Mouse (Mus musculus) G1E-ER4 (cell line): ENCODE results near the gene Trir. TPM values are rescaled to one million over a fixed set of nuclear protein-coding genes. Genes with fewer than 3 reads are reported as not detected.

Experiments used
- GATA1 ChIP-seq: IDR thresholded peaks from one replicate; pipeline ENCODE4 v1.8.0; 2012; ENCODE audit warnings: low read length, inconsistent platforms
- polyA plus RNA-seq: library from polyadenylated mRNA; stranded (reverse); fragments of >175 nt; gene quantifications from 2 replicates; pipeline ENCODE4 v1.2.3, GENCODE M21; 2012

Trir gene
- polyA plus RNA-seq, 1 experiment, result 448 TPM

GRCm38 (mm10) chr8:84987388-84987787, 39.2 kb upstream of the Trir start:
- no peak for TF ChIP-seq GATA1

GRCm38 (mm10) chr8:84987903-84988302, 38.7 kb upstream of the Trir start:
- TF ChIP-seq GATA1, result no peak

DNA sequence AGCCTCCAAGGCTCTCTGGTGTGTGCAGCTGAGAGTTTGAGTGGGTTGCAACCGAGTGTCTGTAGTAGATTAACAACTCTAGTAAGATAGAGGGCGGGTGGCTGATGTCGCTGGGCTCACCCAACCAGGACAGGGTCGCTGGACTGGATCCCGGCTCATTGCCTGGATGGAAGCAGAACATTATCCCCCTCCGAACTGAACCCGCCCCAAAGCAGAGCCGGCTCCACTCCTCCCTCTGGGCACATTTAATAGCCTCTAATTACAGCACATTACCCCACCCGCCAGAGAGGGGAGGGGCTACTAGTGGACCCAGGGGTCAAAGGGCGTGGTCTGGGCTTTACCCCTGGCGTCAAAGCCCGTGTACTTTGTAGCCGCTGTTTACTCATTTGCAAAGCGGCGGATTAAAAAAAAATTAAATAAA, 37.3 kb upstream of the Trir start:
- TF ChIP-seq GATA1, result no peak

DNA sequence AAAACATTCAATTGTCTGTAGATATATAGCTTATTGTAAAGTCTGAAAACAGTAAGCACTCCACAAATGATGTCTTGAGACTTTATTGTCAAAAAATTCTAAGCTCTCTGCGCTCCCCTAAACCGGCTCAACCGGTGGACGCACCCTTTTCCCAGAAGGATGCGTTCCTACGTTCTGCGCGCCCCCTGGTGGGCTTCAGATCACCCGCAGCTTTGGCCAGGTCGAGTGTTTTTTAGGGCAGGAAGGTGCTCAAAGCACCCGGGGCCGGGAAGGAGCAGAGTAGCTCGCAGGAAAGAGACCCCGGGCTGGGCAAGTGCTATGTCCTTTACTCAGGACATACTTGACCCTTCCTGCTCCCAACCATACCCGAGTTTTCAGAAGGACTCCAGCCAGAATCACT, 36.8 kb upstream of the Trir start:
- no peak for TF ChIP-seq GATA1

- no peak for TF ChIP-seq GATA1
These were observed 36.3 kb upstream of the Trir start, which contains the start of gene Hook2 for GRCm38 (mm10) chr8:84990349-84990748. TSS of gene Hook2 (plus strand) at chr8:84990603.

GRCm38 (mm10) chr8:84990836-84991235, 35.8 kb upstream of the Trir start:
- no peak for TF ChIP-seq GATA1

DNA sequence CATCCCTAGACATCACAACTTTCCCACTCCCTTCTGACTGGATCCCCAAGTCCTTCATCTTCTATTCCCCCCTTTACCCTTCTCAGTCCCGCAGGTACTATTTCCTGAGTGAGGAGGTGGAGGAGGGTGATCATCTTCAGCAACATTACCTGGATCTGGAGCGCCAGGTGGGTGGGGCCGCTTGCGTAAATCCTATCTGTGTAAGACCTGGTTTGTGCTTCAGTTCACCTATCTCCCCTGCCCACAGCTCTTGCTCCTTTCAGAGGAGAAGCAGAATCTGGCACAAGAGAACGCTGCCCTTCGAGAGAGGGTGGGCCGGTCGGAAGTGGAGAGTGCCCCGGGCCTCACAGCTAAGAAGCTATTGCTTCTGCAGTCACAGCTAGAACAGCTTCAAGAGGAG, 32.2 kb upstream of the Trir start:
- no peak for TF ChIP-seq GATA1

DNA sequence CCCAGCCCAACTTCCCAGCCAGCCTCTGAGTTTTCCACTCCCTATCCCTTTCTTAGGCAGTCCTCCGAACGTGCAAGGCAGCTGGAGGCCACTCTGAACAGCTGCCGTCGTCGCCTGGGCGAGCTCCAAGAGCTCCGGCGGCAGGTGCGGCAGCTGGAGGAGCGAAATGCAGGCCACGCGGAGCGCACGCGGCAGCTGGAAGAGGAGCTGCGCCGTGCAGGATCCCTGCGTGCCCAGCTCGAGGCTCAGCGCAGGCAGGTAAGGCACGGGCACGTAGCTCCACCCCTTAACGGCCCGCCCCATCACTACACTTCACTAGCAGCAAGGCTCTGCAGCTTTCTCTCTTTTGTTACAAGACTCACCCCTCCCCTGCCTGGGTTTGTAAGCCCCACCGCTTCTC, 30.9 kb upstream of the Trir start:
- TF ChIP-seq GATA1, result no peak

DNA sequence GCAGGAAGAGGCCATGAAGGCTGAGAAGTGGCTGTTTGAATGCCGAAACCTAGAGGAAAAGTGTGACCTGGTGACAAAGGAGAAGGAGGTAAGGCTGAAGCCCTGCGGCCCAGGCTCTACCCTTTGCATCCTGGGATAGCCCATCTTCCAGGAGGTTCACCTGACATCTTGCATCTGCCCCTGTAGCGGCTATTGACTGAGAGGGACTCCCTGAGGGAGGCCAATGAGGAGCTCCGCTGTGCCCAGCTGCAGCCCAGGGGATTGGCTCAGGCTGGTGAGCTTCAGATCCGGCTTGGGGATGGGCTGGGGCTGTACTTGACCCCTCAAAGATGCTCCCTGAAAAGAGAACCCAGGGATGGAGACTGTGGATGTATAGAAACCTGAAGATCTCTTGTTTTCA, 29.6 kb upstream of the Trir start:
- no peak for TF ChIP-seq GATA1

GRCm38 (mm10) chr8:84997649-84998295, 28.9 kb upstream of the Trir start:
- no peak for TF ChIP-seq GATA1

DNA sequence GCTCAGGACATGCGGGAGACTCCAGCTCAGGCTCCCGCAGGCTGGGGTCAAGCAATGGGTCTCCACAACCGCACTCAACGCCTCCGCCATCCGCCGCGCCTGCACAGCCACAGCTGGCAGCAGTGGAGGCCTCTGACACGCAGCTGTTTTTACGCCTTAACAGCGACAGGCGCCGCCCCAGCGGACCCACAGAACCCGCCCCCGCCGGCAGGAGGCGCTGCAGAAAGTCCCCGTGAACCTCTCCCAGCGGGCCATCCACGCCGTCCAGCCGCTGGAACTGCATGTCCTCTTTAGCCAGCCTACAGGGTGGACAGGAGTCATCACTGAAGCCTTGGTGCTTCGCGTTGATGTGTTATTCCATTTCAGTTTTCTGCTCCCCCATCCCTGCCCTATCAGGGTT, 18.9 kb upstream of the Trir start:
- no peak for TF ChIP-seq GATA1

- TF ChIP-seq GATA1, result no peak
These were observed 15.4 kb upstream of the Trir start for GRCm38 (mm10) chr8:85011242-85011641.

DNA sequence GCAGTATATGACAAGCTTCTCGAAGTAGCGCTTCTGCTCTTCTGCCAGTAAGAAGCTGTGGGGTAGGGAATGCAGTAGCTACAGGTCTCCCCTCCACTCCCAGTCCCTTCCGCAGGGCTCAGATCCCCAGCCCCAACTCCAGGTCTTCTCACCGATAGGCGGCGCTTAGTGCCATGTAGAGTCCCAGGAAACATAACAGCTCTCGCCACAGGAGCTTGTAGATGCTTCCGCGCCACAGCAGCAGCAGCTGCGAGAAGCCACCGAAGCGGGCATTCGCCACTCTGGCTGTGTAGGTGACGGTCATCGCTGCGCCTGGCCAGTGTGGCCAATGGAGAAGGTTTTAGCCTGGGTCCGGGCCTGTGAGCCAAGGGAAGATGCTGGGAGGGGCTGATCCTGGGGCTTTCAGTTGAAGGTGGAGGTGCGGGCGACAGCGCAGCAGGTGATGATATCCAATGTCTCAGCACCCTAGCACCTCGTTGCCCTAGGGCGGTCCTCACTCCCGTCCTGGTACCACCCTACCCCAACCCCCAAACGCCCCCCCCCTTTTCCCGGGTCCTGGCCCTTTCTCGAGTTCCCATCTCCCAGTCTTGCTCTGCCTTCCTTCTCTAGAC, 13.3 kb upstream of the Trir start:
- no peak for TF ChIP-seq GATA1

DNA sequence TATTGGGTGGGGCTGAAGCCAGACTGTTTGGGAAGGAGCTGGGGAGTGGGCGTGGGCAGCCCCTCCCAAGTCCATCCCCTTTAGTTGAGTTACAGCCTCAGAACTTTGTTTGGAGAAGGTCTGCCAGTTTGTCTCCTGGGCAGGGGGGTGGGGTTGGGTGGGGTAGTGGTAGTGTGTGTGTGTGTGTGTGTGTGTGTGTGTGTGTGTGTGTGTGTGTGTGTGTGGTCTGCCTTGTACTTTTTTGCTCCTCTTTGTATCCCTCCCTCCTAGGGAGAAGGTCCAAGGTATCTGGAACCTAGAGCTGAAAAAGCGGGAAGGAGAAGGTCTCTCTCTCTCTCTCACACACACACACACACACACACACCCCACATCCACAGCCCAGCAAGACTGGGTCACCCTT, 12.2 kb upstream of the Trir start, which contains the start of gene Best2:
Best2 (minus strand) TSS at position 101 of the 400 bp plus-strand sequence.
- no peak for TF ChIP-seq GATA1

DNA sequence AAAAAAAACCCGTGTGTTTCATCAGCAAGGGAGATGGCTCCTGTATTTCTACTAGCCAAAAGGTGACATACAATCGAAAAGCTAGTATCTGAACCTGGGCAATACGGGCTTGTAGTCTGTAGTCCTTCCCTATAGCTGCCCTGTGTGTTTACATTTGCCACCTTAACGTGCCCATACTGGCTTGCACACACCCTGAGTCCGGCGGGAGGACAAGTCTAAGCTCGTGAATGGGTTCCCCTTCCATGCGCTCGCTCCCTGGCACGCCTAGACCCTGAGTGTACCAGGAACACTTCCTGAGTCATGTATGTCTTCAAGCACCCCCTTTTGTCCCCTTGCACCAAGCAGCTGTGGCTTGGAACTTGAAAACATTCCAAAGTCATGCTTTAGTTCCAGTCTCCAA, 9.9 kb upstream of the Trir start:
- no peak for TF ChIP-seq GATA1

DNA sequence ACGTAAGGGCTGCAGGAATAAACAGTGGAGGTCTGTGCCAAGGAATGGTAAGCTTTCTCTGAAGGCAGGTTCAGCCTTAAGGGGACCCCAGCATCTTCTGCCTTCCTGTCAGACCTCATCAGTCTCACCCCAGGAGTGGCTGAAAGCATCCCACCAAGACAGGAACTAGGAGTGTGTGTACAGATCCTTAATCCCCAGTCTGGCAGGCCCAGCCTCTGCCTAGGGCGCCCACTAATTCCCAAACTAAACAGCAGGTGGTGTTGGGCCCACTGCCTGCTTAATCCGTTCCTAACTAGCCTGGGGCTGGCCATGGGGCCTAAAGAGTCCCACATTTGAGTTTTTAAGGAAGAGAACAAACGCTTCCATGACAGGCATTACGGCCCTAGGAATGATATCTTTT, 9.4 kb upstream of the Trir start:
- TF ChIP-seq GATA1, result no peak

DNA sequence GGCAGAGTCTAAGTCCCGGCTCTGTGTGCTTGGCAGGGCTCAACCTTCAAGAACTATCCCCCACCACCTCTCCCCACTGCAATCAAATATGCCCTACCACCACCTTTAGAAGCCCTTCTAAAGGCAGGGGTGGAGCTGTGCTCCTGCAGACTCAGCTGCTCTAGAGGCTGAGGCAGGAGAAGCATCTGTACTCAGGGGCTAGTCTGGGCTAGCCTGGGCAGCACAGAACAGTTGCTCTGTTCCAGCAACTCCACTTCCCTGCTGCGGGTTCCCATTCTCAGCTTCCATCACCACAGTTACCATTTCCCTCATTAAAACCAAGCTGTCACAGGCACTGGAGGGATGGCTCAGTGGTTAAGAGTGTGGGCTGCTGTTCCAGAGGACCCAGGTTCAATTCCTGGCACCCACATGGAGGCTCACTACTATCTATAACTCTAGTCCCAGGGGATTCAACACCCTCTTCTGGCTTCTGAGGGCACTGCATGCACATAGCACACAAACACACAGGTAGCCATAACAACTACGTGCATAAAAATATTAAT, 5.0 kb upstream of the Trir start:
- no peak for TF ChIP-seq GATA1
